Mouse (Mus musculus) heart, embryonic 13.5 days (tissue): ENCODE measurements around the gene Polr2a. TPM values are rescaled to one million over a fixed set of nuclear protein-coding genes. Genes with fewer than 3 reads are reported as not detected.
A peak's percentile ranks its signal among the peaks of the same experiment; 100 is the strongest.
"Not testable (repeated sequence)": the region's sequence is repeated elsewhere in the genome, so short reads cannot be mapped to it uniquely, and the experiment has no call there.

Experiments
- ATAC-seq: fragments of 200-750 bp; cut with Nextera tagmentation; 2 replicates; pipeline ENCODE4 v1.8.0; 2017; ENCODE audit warnings: moderate TSS enrichment; ENCODE audit not compliant: insufficient number of reproducible peaks, low FRiP score, low TSS enrichment; ENCODE audit errors: extremely low read depth
- H3K27ac ChIP-seq: fragments of 300-500 bp; sonication (generic); replicated peaks from 2 replicates; pipeline ENCODE4 v1.5.1; 2015; ENCODE audit warnings: moderate library complexity, mild to moderate bottlenecking, inconsistent platforms
- H3K27me3 ChIP-seq: fragments of 300-500 bp; sonication (generic); replicated peaks from 2 replicates; pipeline ENCODE4 v1.6.1; 2015; ENCODE audit warnings: mild to moderate bottlenecking, inconsistent platforms
- H3K36me3 ChIP-seq: fragments of 300-500 bp; sonication (generic); 2 replicates; pipeline ENCODE4 v1.6.1; 2015; ENCODE audit warnings: mild to moderate bottlenecking, inconsistent platforms
- H3K4me1 ChIP-seq: fragments of 300-500 bp; sonication (generic); 2 replicates; pipeline ENCODE4 v1.6.1; 2015; ENCODE audit warnings: inconsistent platforms
- H3K4me2 ChIP-seq: fragments of 300-500 bp; sonication (generic); 2 replicates; pipeline ENCODE4 v1.6.1; 2015; ENCODE audit warnings: inconsistent platforms, mild to moderate bottlenecking, moderate library complexity
- H3K4me3 ChIP-seq: fragments of 300-500 bp; sonication (generic); 2 replicates; pipeline ENCODE4 v1.5.1; 2015; ENCODE audit warnings: moderate library complexity, mild to moderate bottlenecking, inconsistent platforms
- H3K9ac ChIP-seq: fragments of 300-500 bp; sonication (generic); 2 replicates; pipeline ENCODE4 v1.6.1; 2015; ENCODE audit warnings: inconsistent platforms, mild to moderate bottlenecking, moderate library complexity
- H3K9me3 ChIP-seq: fragments of 300-500 bp; sonication (generic); 2 replicates; pipeline ENCODE4 v1.6.1; 2016; ENCODE audit warnings: inconsistent platforms
- WGBS: fragments of 180-500 bp; shearing (Covaris S2); methylation state at CpG from one replicate; pipeline ENCODE4 v1.1.7; 2015; ENCODE audit warnings: mixed read lengths; 5-methylcytosine and 5-hydroxymethylcytosine counted together
- polyA plus RNA-seq: library from polyadenylated mRNA; unstranded; fragments of >200 nt; fragmentation: Nextera tagmentation; extraction: Ambion mirVana; gene quantifications from 2 replicates; pipeline ENCODE4 v1.2.1, GENCODE M21; 2015

Gene Polr2a
- polyA plus RNA-seq, 1 experiment from 2014 or later = 19.1 TPM

DNA sequence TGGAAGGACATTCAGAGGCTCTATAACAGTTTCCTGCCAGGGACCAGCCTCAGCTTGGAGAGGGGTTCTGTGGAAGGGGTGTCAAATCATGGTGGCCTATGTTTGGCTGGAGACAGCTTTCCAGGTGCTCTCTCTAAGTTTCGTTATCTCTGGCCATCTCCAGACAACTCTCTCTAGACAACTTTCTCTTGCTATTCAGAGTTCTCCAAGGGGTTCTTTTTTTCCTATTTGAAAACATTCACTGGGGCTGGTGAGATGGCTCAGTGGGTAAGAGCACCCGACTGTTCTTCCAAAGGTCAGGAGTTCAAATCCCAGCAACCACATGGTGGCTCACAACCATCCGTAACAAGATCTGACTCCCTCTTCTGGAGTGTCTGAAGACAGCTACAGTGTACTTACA, 55.1 kb downstream of the Polr2a start:
- not testable (repeated sequence) for H3K36me3 ChIP-seq, H3K27ac ChIP-seq, ATAC-seq, H3K9ac ChIP-seq, H3K4me2 ChIP-seq, H3K9me3 ChIP-seq, H3K27me3 ChIP-seq, H3K4me3 ChIP-seq
- H3K4me1 ChIP-seq = peaks cover 18% of the 10 kb centered on the region
- 78% methylated on average over 3 of the region's 3 CpGs for WGBS

DNA sequence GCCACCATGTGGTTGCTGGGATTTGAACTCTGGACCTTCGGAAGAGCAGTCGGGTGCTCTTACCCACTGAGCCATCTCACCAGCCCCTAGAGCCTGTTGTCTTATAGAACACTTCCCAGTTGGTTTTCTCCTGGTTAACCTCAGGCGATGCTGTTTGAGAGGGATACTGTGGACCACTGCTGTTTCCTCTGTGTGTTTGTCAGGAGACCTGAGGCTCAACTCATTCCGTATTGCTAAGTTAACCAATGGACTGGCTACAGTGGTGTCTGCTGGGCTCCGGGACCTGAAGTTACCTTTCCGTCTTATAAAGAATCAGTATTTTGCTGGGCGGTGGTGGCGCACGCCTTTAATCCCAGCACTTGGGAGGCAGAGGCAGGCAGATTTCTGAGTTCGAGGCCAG, 55.6 kb downstream of the Polr2a start:
- H3K9me3 ChIP-seq, H3K27ac ChIP-seq, H3K36me3 ChIP-seq, H3K27me3 ChIP-seq, H3K4me3 ChIP-seq, H3K9ac ChIP-seq, H3K4me2 ChIP-seq, ATAC-seq: not testable (repeated sequence)
- H3K4me1 ChIP-seq = peaks cover 18% of the 10 kb centered on the region
- 90% methylated on average over 10 of the region's 10 CpGs for WGBS

- Histone ChIP-seq H3K27ac (no peak overlapping the region; the same call in 1 of the 2 replicates), H3K9me3 (no peaks in the 10 kb centered on the region), H3K27me3 (no peaks in the 10 kb centered on the region), H3K4me1 (peaks cover 26% of the 10 kb centered on the region), H3K4me3 (no peak overlapping the region), H3K4me2 (0 out of 2 replicates have a peak overlapping the region, but pooled peaks have one; percentile 8), H3K9ac (0 out of 2 replicates have a peak overlapping the region, but pooled peaks have one; percentile 25), H3K36me3 (no peaks in the 10 kb centered on the region)
- ATAC-seq = no peak
- 13% methylated on average over 1 of the region's 1 CpGs for WGBS
Observed at GRCm38 (mm10) chr11:69699595-69699994, 58.8 kb downstream of the Polr2a start.

DNA sequence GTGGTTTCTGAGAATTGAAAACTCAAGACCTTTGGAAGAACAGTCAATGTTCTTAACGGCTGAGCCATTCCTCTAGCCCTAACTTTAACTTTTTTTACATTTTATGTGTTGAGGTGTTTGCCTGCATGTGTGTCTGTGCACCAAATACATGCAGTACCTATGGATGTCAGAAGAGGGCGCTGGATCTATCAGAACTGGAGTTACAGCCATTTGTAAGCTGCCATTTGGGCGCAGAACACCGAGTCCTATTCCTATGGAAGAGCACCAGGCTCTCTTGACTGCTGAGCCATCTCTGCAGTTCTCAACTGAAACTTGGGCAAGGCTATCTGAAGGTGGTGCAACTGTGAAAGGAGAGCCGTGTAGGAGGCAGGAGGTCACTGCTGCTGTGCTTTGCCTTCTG, 59.9 kb downstream of the Polr2a start:
- Histone ChIP-seq H3K27ac (no peak overlapping the region), H3K9me3 (no peaks in the 10 kb centered on the region), H3K36me3 (no peaks in the 10 kb centered on the region), H3K9ac (no peak overlapping the region), H3K27me3 (no peaks in the 10 kb centered on the region), H3K4me3 (no peak overlapping the region), H3K4me2 (no peak overlapping the region), H3K4me1 (peaks cover 28% of the 10 kb centered on the region)
- no peak for ATAC-seq
- WGBS = 65% methylated on average over 5 of the region's 5 CpGs

DNA sequence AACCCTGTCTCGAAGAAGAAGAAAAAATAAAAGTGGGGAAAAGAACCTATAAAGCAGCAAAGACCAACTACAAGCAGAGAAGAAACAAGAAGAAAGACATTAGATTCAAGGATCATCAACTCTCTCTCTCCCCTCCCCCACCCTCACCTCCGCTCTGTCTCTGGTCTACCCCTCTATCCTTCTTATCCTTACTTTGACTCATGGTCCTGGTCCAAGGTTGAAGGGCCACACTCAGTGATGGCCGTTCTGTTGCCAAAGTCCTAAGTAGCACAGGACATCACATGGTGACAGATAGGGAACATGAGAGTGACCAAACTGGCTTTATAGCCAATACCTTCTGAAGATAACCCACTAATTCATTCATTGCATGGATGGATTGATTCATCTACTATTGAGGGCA, 61.0 kb downstream of the Polr2a start:
- H3K4me2 ChIP-seq = no peak overlapping the region
- H3K27me3 ChIP-seq = no peaks in the 10 kb centered on the region
- H3K27ac ChIP-seq = no peak overlapping the region
- H3K36me3 ChIP-seq = no peaks in the 10 kb centered on the region
- ATAC-seq = no peak
- no peak overlapping the region for H3K4me3 ChIP-seq
- 78% methylated on average over 3 of the region's 3 CpGs for WGBS
- peaks cover 32% of the 10 kb centered on the region for H3K4me1 ChIP-seq
- no peaks in the 10 kb centered on the region for H3K9me3 ChIP-seq
- no peak overlapping the region for H3K9ac ChIP-seq

GRCm38 (mm10) chr11:69695361-69696181, 62.9 kb downstream of the Polr2a start, which contains the start of the genes Tnfsf12 and Tnfsfm13:
Gene Tnfsf12, minus strand, starts transcription at chr11:69695849.
Gene Tnfsfm13, minus strand, starts transcription at chr11:69696098.
- Histone ChIP-seq H3K36me3 (no peaks in the 10 kb centered on the region), H3K4me1 (peaks cover 32% of the 10 kb centered on the region), H3K4me3 (peak within 1 kb of the TSS; percentile 67), H3K27ac (peak within 1 kb of the TSS; percentile 72), H3K9ac (peak within 1 kb of the TSS; percentile 91), H3K4me2 (peak within 1 kb of the TSS; percentile 89), H3K9me3 (no peaks in the 10 kb centered on the region), H3K27me3 (no peaks in the 10 kb centered on the region)
- peak; percentile 75 for ATAC-seq
- WGBS = 4% methylated on average over 38 of the region's 41 CpGs

DNA sequence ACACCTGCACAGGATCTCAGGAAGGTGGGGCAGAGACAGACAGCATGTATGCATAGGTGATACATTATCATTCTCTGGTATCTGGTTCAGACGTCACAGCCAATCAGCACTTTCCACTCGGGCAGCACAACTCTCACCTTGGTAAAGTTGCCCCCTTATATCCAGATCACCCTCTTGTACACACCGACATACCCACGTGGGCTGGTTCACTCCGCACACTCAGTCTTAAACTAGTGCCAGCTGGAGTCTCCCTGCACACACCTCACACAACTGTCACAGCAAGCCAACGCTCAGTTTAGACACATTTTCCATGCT, 63.4 kb downstream of the Polr2a start:
- H3K9me3 ChIP-seq = no peaks in the 10 kb centered on the region
- 28% methylated on average over 6 of the region's 6 CpGs for WGBS
- ATAC-seq = no peak

GRCm38 (mm10) chr11:69693421-69693965, 64.9 kb downstream of the Polr2a start:
- WGBS = 49% methylated on average over 11 of the region's 11 CpGs
- Histone ChIP-seq H3K4me2 (no peak overlapping the region), H3K27ac (no peak overlapping the region), H3K9me3 (no peaks in the 10 kb centered on the region), H3K4me3 (no peak overlapping the region), H3K36me3 (no peaks in the 10 kb centered on the region), H3K9ac (peak overlapping the region; percentile 12; the same call in 1 of the 2 replicates), H3K27me3 (no peaks in the 10 kb centered on the region), H3K4me1 (peaks cover 19% of the 10 kb centered on the region)
- no peak for ATAC-seq

More for the DNA sequence above, 63.4 kb downstream of the Polr2a start:
- H3K27me3 ChIP-seq = no peaks in the 10 kb centered on the region
- peak overlapping the region; percentile 91 for H3K9ac ChIP-seq
- H3K36me3 ChIP-seq = no peaks in the 10 kb centered on the region
- H3K4me2 ChIP-seq = peak overlapping the region; percentile 89
- H3K4me3 ChIP-seq = peak overlapping the region; percentile 67
- H3K27ac ChIP-seq = peak overlapping the region; percentile 72
- H3K4me1 ChIP-seq = peaks cover 28% of the 10 kb centered on the region

DNA sequence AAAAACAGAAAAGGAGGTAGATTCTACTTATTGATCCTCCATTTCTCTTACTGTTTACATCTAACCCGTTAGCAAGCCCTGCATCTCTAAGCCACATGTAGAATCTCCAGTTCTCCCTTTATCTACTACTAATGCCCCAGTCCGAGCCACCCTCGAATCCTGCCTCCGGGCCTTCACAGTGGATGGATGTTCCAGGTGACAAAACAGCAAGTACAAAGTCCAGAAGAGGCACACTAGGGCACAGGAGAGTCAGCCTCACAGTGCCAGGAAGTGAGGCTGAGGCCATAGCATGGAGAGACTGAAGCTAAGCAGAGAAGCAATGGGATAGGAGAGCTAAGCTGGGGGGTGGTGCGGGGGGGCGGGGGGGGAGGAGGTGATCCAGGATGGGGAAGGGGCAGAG, 65.6 kb downstream of the Polr2a start:
- Histone ChIP-seq H3K27ac (no peak overlapping the region), H3K4me1 (peaks cover 19% of the 10 kb centered on the region), H3K36me3 (no peaks in the 10 kb centered on the region), H3K9ac (peak overlapping the region; percentile 12; the same call in 1 of the 2 replicates), H3K27me3 (no peaks in the 10 kb centered on the region), H3K4me2 (no peak overlapping the region), H3K4me3 (no peak overlapping the region), H3K9me3 (no peaks in the 10 kb centered on the region)
- 84% methylated on average over 6 of the region's 6 CpGs for WGBS
- ATAC-seq = no peak

DNA sequence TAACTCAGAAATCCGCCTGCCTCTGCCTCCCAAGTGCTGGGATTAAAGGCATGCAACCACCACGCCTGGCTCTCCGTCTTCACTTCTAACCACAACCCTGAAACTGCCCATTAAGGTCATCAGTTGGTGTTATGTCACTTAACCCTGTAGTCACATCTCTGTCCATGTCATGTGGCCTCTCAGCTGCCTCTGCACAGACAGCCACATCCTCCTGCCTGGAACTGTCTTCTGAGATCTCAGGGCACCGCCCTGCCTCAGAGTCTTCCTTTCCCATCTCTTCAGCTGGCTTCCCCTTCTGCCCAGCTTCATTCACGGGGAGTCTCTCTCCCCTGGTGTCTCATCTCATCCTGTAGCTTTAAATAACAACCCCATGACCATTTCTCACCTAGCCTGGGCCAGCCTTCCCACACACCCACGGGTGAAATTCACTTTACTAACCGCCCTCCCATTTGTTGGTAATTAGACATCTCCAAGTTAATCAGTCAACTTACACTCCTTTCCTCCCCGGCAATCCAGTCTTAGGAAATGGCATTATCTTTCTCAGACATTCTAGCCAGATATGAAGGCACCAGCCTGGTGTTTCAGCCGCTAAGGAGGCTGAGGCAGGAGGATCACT, 66.1 kb downstream of the Polr2a start:
- Histone ChIP-seq H3K4me3 (no peak overlapping the region), H3K4me2 (no peak overlapping the region), H3K9ac (no peak overlapping the region), H3K36me3 (no peaks in the 10 kb centered on the region), H3K4me1 (peaks cover 19% of the 10 kb centered on the region), H3K9me3 (no peaks in the 10 kb centered on the region), H3K27me3 (no peaks in the 10 kb centered on the region), H3K27ac (no peak overlapping the region)
- no peak for ATAC-seq
- WGBS = 61% methylated on average over 9 of the region's 9 CpGs

GRCm38 (mm10) chr11:69689891-69690290, 68.5 kb downstream of the Polr2a start:
- no peaks in the 10 kb centered on the region for H3K9me3 ChIP-seq
- no peak overlapping the region for H3K27ac ChIP-seq
- ATAC-seq = no peak
- peak overlapping the region; percentile 25; the same call in 1 of the 2 replicates for H3K9ac ChIP-seq
- peaks cover 31% of the 10 kb centered on the region for H3K4me1 ChIP-seq
- H3K36me3 ChIP-seq = no peaks in the 10 kb centered on the region
- no peaks in the 10 kb centered on the region for H3K27me3 ChIP-seq
- no peak overlapping the region for H3K4me3 ChIP-seq
- no peak overlapping the region for H3K4me2 ChIP-seq
- 83% methylated on average over 1 of the region's 1 CpGs for WGBS
